Mouse (Mus musculus) leukemia stem cell, adult 10-12 weeks (primary cell): ENCODE measurements around the gene Gm6408. TPM values are rescaled to one million over a fixed set of nuclear protein-coding genes. Genes with fewer than 3 reads are reported as not detected.

ENCODE experiments used
- polyA plus RNA-seq: library from polyadenylated mRNA; stranded (reverse); fragments of >175 nt; gene quantifications from 2 replicates; pipeline ENCODE4 v1.2.3, GENCODE M21; 2012; ENCODE audit warnings: low replicate concordance

The Gm6408 gene
- not detected in 2 replicates for polyA plus RNA-seq

DNA sequence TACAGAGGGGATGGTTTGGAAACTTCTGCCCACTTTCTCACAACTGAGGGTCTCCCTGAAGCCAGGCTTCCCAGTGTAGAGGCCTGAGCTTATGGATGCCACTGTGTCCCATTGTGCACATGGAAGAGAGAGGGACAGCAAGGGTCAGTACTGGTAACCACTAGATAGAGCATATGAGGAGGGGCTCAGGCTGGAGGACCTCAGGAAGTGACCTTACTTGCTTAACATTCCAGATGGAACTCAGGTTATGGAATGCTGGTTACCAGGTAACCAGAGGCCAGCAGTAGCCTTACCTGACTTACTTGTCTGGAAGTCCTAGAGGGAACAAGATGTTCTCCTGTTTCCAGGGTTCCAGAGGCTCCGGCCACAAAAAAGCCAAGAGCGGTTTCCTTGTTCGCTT is at the start of gene Gm6408:
TSS of gene Gm6408 (plus strand) at position 301 of the 400 bp plus-strand sequence.

DNA sequence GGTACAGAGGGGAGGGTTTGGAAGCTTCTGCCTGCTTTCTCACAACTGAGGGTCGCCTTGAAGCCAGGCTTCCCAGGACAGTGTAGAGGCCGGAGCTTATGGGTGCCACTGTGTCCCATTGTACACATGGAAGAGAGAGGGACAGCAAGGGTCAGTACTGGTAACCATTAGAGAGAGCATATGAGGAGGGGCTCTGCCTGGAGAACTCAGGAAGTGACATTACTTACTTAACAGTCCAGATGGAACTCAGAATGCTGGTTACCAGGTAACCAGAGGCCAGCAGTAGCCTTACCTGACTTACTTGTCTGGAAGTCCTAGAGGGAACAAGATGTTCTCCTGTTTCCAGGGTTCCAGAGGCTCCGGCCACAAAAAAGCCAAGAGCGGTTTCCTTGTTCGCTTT is 9.3 kb downstream of the Gm6408 start, which contains the start of gene Gm6370:
TSS of gene Gm6370 (plus strand) at position 301 of the 400 bp plus-strand sequence.

DNA sequence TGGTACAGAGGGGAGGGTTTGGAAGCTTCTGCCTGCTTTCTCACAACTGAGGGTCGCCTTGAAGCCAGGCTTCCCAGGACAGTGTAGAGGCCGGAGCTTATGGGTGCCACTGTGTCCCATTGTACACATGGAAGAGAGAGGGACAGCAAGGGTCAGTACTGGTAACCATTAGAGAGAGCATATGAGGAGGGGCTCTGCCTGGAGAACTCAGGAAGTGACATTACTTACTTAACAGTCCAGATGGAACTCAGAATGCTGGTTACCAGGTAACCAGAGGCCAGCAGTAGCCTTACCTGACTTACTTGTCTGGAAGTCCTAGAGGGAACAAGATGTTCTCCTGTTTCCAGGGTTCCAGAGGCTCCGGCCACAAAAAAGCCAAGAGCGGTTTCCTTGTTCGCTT is 20.3 kb downstream of the Gm6408 start, which contains the start of gene 4930449I24Rik:
TSS of gene 4930449I24Rik (plus strand) at position 301 of the 400 bp plus-strand sequence.

DNA sequence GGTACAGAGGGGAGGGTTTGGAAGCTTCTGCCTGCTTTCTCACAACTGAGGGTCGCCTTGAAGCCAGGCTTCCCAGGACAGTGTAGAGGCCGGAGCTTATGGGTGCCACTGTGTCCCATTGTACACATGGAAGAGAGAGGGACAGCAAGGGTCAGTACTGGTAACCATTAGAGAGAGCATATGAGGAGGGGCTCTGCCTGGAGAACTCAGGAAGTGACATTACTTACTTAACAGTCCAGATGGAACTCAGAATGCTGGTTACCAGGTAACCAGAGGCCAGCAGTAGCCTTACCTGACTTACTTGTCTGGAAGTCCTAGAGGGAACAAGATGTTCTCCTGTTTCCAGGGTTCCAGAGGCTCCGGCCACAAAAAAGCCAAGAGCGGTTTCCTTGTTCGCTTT is 32.1 kb downstream of the Gm6408 start, which contains the start of gene Gm3402:
TSS of gene Gm3402 (plus strand) at position 301 of the 400 bp plus-strand sequence.

DNA sequence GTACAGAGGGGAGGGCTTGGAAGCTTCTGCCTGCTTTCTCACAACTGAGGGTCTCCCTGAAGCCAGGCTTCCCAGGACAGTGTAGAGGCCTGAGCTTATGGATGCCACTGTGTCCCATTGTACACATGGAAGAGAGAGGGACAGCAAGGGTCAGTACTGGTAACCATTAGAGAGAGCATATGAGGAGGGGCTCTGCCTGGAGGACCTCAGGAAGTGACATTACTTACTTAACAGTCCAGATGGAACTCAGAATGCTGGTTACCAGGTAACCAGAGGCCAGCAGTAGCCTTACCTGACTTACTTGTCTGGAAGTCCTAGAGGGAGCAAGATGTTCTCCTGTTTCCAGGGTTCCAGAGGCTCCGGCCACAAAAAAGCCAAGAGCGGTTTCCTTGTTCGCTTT is 43.7 kb downstream of the Gm6408 start, which contains the start of gene Gm3404:
TSS of gene Gm3404 (plus strand) at position 301 of the 400 bp plus-strand sequence.

Other genes starting within 250 kb of the Gm6408 start
- 0.07 and 0.13 TPM in 2 replicates for gene Wasf3, start 97.0 kb upstream of the Gm6408 start, polyA plus RNA-seq
- not detected in 2 replicates for gene Gm6370, start 9.4 kb downstream of the Gm6408 start, polyA plus RNA-seq
- gene 4930449I24Rik, start 20.4 kb downstream of the Gm6408 start, polyA plus RNA-seq = 0.30 TPM in 1 of 2 replicates, not detected in the other
- gene Gm3402, start 32.2 kb downstream of the Gm6408 start, polyA plus RNA-seq = not detected in 2 replicates
- gene Gm3404, start 43.8 kb downstream of the Gm6408 start, polyA plus RNA-seq = not detected in 2 replicates
- gene Gm3409, start 55.7 kb downstream of the Gm6408 start, polyA plus RNA-seq = not detected in 2 replicates
- not detected in 2 replicates for gene Gm3415, start 74.2 kb downstream of the Gm6408 start, polyA plus RNA-seq
- gene Gpr12, start 103.3 kb downstream of the Gm6408 start, polyA plus RNA-seq = not detected in 2 replicates